Mouse (Mus musculus) spleen, postnatal 4 days (tissue): ENCODE measurements around the gene Rad52.

ENCODE experiments used
- DNase-seq, 2 experiments: peaks; one replicate each; pipeline ENCODE4 v3.0.0; 2022; ENCODE audit warnings: low spot score in 2 of 2

Gene Rad52

GRCm38 (mm10) chr6:119902204-119903080, at the start of gene Rad52:
Gene Rad52, plus strand, starts transcription at chr6:119902698.
- peak; percentile 84 to 91 for DNase-seq

GRCm38 (mm10) chr6:119854156-119854555, 48.3 kb upstream of the Rad52 start:
- no peak for DNase-seq

GRCm38 (mm10) chr6:119855471-119855870, 47.0 kb upstream of the Rad52 start:
- no peak for DNase-seq

DNA sequence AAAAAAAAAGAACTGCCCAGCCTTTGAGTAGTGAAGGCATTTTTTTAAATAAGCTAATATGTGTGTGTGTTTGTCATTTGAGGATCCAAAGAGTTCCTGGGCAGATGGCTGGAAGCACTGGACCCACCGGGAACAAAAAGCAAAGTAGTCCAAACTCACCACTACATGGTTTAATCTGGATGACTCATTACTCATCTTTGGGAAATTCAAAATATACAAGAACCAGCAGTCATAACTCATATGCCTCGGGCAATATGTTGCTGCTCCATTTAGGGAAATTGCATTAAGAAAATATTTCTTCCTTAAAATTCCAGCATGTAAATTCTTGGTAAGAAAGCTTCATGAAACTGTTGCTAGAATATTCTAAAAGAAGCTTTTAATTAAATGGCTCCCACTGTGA, 42.3 kb upstream of the Rad52 start:
- DNase-seq, result no peak

- DNase-seq, result no peak
These were observed 41.0 kb upstream of the Rad52 start for GRCm38 (mm10) chr6:119861519-119861918.

DNA sequence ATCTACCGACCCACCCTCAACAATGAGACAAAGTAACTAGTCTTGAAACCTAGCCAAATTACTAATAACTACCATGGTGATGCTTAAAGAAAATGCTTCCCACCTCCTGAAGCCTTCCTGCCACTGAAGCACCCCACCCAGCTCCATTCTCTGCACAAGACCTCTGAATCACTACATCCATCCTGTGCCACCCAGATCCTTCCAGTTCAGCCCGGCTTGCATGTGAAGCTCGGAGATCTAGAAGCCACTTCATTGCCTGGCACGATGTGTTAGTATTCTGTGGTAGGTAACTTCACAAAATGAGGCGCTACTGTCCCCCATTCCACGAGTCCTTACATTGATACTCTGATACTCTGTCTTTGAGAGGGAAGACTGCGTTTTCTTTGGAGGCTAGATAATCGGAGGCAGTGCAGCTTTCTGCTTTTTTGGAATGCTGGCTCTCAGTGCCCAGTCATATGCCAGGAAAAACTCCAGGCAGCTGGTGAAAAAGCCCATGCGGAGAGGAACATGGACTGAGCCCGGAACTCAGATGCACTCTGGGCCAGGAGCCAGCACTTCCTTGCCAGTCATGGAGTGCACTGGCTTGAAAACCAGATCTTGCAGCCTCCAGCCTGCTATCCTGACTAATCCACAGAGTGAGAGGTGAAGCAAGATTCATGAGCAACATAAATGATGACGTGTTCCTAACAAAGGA, 38.0 kb upstream of the Rad52 start:
- no peak for DNase-seq

DNA sequence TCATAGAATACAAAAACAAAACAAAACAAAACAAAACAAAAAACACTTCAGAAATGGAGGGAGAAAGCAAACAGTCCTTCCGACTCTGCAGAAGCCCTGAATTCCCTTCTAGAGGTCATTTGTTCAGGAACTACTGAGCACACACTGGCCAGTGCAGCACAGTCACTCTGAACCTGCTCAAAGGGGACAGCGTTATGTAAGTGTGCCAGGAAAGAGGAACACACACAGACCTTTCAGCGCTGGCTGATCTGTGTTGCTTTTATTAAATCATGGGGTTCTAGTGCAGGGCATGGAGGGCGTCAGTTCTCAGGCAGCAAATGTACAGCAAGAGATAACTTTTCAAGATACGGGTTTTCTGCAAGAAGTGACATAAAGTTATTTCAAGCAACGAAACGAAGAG, 19.3 kb upstream of the Rad52 start:
- DNase-seq, result no peak

- DNase-seq, result no peak
These were observed 9.8 kb upstream of the Rad52 start for GRCm38 (mm10) chr6:119892711-119893110.

DNA sequence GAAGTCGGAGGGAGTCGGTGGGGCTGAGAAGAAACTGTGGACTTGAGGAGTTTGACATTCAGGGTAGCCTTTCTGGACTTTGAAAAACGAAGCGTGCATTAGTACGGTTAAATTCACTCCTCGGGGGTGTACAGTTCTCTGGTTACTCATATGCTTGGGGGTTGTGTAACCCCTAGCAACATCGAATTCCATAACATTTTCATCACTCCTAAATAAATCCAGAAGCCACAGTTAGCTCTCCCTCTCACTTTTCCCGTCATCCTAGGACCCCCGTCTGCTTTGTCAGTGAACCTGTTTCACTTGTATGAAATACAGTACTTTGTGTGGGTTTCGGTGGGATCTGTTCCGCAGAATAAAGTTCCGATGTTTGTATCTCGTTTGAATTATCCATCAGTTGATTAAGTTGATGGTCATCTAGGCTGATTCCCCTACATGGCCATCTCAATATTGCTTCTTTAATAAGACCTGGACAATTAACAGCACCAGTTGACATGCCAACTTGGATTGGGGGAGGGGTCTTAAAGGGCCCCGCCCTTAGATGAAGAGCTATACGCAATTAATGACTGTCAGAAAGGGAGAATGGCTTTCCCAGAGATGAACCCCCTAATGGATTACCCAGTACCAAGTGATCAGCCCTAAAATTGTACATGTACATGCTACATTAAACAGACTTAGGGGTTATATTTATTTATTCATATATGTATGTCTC, 737 bp downstream of the Rad52 start:
- DNase-seq, result no peak

DNA sequence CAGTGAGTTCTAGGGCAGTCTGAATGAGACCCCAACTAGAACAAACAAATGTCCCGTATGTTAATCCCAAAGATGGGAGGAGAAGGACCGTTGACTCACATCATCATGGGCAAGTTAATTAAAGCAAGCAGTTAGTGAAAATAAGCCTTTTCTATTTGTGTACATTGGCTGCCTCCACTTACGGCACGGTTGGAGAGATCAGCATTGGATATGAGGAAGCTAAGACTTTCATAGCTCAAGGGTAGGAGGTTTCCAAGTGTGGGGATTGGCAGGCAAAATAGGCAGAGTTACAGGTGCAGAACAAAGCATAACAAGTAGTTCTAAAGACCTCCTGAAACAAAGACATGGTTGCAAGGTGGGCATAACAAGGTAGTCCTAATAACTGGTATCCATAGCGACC, 3.0 kb downstream of the Rad52 start:
- no peak for DNase-seq

GRCm38 (mm10) chr6:119912046-119912445, 9.5 kb downstream of the Rad52 start:
- DNase-seq, result no peak

DNA sequence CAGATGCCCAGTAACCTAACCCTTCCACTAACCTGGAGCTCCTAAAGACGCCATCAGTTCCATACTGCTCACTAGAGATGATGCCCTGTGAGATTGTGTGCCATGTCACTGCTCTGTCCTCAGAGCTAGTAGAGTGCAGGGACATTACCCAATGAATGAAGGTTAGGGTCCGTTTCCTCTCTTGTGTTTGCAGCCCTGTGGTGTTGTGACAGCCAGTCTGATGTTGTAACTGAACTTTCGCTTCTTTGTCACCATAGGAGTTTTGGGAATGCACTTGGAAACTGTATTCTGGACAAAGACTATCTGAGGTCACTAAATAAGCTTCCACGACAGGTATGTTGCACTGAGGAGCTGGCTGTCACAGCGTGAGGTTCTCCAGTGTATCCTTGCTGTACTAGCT, 13.2 kb downstream of the Rad52 start:
- DNase-seq, result no peak

GRCm38 (mm10) chr6:119918561-119919181, 16.2 kb downstream of the Rad52 start:
- peak; percentile 37 to 70 for DNase-seq

DNA sequence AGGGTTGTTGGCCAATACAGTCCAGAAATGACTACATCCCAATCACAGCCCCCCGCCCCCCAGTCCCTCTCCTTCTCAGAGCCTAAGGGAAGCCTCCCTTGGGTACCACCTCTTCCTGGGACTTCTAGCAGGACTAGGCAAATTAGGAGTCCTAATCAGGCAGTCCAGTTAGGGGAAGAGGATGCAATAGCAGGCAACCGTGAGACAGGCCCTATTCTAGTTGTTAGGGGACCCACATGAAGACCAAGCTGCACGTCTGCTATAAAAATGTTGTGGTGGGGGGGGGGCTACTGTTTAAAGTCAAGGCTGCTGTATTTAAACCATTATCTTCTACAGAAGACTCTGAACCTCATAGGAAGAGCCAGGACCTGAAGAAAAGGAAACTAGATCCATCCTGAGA, 19.6 kb downstream of the Rad52 start:
- DNase-seq, result no peak

DNA sequence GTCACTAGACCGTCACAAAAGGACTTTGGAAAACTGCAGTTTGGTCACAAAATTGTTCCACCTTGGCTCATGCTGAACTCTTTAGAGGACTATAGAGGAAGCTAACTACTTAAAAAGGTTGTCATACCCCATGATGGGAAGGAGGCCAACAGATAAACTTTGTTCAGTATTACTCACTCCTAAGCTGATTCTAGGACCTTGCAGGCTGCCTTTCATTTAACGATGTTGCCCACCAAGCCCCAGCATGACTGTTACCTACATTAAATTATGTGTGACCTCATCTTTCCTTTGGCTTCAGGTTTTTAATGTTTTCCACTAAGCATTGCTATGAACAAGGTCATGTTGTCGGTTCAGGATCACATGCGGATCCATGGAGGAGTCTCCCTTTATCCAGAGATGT, 20.0 kb downstream of the Rad52 start:
- no peak for DNase-seq

DNA sequence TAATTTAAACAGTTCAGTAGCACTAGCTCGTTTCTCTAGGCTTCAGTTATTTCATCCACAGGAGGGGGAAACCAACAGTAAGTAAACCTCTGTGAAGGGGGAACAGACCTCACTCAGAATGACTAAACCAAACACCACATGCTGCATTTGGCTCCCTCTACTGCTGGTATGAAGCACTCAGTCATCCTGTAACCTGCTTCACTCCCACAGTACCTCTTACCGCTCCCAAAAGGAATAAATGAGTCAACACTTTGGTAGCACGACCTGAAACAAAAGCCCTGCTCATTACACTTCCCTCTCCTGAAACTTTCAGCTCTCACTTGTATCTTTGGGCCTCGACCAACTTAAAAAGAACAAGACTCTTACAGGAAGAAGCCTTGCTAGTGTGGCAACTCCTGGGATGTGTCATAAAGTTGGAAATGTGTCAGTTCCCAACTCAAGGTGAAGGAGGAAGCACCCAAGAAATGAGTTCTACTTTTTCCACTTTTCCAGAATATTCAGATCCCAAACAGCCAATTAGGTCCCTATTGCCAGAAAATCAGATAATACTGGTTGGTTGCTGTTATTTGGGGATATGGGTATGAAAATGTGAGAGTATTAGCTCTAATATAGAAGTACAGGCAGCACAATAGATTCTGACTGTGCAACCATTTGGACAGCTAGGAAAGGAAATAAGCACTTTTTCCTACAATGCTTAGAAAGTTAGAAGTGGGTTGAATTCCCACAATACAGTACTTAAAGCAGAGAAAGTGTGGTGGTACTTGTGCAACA, 21.9 kb downstream of the Rad52 start:
- no peak for DNase-seq
